Mouse (Mus musculus) embryo, embryonic 11 days (tissue): ENCODE measurements at regions not wholly inside any gene's neighbourhood (a gene's known extent, or its start where the extent isn't known, plus 50 kb on each side); places are given as distances from the start of the nearest gene placed in this dataset.

Experiments
- DNase-seq: peaks from one replicate; pipeline ENCODE4 v3.0.0-alpha.2; 2015

DNA sequence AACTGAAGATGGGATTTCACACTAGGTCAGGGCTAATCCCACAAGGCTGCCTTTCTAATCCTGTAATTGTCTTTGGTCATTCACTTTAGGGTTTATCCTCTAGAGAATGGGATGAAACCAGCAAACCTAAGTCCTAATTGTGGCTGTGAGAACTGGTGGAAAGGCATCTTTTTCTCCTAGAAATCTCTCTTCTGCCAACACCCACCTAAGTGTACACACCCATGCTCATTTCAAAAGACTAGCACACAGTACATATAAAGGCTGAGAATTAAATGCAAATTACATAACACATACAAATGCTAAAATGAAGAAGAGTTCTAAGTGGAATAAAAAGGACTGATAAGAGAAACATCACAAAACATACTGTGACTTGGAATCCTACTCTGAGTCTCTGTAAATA, 579.5 kb downstream of the Eepd1 start:
- no peak for DNase-seq

DNA sequence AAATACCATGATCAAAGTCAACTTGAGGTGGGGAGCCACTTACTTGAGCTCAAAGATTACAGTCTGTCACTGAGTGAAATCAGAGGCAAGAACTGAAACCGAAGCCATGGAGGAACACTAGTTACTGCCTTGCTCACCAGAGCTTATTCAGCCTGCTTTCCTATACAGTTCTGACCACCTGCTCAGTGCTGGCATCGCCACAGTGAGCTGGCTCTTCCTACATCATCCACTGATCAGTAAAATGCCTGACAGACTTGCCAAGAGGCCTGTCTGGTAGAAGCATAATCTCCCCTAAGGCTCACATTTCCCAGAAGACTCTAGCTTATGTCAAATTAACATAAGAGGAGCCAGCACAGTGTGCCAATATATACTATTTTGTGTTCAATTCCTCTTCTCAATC, 595.7 kb downstream of the Eepd1 start:
- no peak for DNase-seq

DNA sequence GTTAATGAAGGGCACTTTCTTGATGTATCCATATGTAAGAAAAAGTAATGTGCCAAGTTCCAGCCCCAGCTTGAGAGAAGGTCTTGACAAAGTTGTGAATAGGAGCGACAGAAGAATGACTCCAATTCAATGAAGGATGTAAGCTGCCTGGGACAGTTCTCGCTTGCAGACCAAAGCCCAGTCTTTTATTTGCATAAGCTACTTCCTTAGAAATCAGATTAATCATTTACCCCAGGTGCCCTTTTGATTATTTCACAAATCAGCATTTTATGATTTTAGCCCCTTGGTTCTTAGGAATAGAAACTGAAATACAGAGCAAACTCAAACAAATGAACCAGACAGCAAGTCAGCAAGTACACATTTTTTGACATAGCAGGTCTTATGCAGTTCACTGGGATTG, 605.2 kb downstream of the Eepd1 start:
- no peak for DNase-seq

DNA sequence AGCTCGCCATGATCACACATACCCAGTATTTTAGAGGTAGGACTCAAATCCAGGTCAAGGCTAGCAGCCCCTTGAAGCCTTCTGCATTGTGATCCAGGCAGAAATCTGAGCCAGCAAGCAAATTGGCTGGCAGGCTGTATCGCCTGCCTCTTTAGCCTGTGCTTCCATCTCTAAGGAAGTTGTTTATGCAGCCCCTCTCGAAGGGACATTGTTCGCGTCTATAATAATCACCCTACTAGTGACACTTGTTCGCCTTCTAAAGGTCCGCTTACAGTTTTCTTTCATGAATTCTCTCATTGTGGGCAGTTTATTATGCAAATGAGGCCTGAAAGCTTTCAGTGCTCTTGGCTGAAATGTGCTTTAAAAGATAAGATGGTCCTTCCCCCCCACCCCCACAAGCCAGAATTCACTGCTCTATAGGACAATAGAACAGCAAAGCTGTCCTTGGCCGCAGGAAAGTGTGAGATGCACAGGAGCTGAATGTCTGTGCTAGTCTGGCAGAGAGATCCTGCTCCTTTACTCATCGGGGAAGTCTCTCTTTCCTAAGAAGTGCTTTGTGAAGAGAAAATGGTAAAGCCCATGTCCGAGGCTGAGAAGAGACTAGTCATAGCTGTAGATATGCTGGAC, 610.8 kb downstream of the Eepd1 start:
- DNase-seq: no peak

DNA sequence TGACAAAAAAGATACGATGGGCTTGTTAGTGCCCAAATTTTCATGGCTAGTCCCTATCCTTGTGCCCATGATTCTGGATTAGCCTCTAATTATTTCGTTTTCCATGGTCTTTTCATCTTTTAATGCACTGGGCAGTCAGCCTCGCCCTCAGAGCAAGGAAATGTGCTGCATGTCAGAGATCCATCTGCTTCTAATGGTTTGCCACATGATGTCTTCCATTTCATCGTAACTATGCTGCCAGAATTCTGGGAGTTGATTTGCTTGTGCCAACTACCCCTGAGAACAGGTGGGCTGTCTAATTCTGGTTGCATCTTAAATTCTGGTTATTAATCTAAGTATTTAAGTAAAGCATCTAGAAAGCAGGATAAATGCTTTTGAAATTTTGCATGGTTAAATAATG, 622.8 kb downstream of the Eepd1 start:
- DNase-seq: no peak

DNA sequence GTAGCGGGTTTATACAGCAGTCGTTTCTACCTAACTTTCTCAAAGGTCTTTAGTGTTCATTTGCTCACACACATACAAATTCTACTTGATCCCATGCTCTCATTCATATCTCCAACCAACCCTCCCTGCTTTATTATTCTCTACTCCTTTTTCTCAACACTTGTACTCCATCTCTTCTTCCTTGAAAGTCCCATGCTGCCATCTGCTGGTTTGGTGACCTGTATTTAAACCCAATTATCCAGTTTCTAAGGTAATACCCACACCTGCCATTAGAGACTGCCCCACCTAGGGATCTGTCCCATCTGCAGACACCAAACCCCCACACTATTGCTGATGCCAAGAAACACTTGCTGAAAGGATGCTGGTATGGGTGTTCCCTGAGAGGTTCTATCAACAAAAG, 611.5 kb upstream of the B3gat1 start:
- peak; percentile 1 for DNase-seq

DNA sequence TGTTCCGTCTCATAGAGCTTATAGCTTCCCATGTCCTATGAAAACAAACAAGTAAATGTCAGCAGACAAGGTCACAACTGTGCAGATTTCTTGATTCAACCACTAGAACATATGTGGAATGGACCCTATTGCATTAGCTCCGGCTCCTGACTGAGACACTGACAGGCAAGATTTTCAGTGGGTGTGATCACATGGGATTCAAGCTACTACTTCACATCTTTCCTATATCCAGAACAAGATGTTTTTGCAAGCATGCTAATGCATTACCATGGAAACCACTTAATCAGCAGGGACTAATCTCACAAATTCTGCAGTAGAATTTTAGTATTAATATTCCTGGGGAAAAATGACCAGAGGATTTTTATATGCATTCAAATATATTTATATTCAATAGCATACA, 598.9 kb upstream of the B3gat1 start:
- DNase-seq: no peak
